Mouse (Mus musculus) bone marrow, adult 2 months (tissue): Measurements from ENCODE around the gene Sox6. TPM values are rescaled to one million over a fixed set of nuclear protein-coding genes. Genes with fewer than 3 reads are reported as not detected.
A peak's percentile ranks its signal among the peaks of the same experiment; 100 is the strongest.

Source experiments
- H3K27ac ChIP-seq: fragments of 200-500 bp; 2 replicates; pipeline ENCODE4 v1.5.1; 2012; ENCODE audit warnings: low read depth, mild to moderate bottlenecking, control low read depth, inconsistent platforms, low read length; ENCODE audit not compliant: control insufficient read depth, poor library complexity, insufficient read depth
- H3K4me1 ChIP-seq: fragments of 200-500 bp; 2 replicates; pipeline ENCODE4 v1.6.1; 2011; ENCODE audit warnings: low read length; ENCODE audit not compliant: control insufficient read depth, insufficient read depth
- H3K4me3 ChIP-seq: fragments of 200-500 bp; replicated peaks from 2 replicates; pipeline ENCODE3; 2011; ENCODE audit warnings: mild to moderate bottlenecking, low read depth, low read length, control low read depth; ENCODE audit not compliant: control insufficient read depth
- CTCF ChIP-seq: fragments of 200-500 bp; IDR thresholded peaks from 2 replicates; pipeline ENCODE4 v1.5.1; 2011; ENCODE audit warnings: low read length, control low read depth; ENCODE audit not compliant: control insufficient read depth, insufficient read depth
- POLR2A ChIP-seq: fragments of 200-500 bp; IDR thresholded peaks from 2 replicates; pipeline ENCODE4 v1.6.1; 2011; ENCODE audit warnings: low read depth, mild to moderate bottlenecking, control low read depth, low read length, borderline replicate concordance; ENCODE audit not compliant: control insufficient read depth
- WGBS: fragments of 180-500 bp; shearing (Covaris S2); methylation state at CpG from one replicate; pipeline ENCODE4 v1.1.7; 2018; 5-methylcytosine and 5-hydroxymethylcytosine counted together
- polyA plus RNA-seq: library from polyadenylated mRNA; stranded (reverse); fragments of >200 nt; gene quantifications from 2 replicates; pipeline ENCODE4 v1.2.4, GENCODE M21; 2011; ENCODE audit warnings: low replicate concordance; ENCODE audit not compliant: missing spikeins, insufficient read depth, insufficient read length

Sox6 gene
- polyA plus RNA-seq, 1 experiment: 33.0 TPM

- H3K27ac ChIP-seq: no peak overlapping the region
- WGBS: 73% methylated on average over 9 of the region's 9 CpGs
- H3K4me3 ChIP-seq: no peak overlapping the region
- no peaks in the 10 kb centered on the region for H3K4me1 ChIP-seq
- TF ChIP-seq CTCF: no peak
- TF ChIP-seq POLR2A: no peak
These were observed 171.7 kb downstream of the Sox6 start for GRCm38 (mm10) chr7:115866698-115867500.

- H3K27ac ChIP-seq: no peak overlapping the region
- 65% methylated on average over 9 of the region's 9 CpGs for WGBS
- TF ChIP-seq CTCF (no peak), POLR2A (no peak)
- H3K4me3 ChIP-seq: no peak overlapping the region
- H3K4me1 ChIP-seq: no peaks in the 10 kb centered on the region
These were observed 172.5 kb downstream of the Sox6 start for GRCm38 (mm10) chr7:115865979-115866697.

- no peak overlapping the region for H3K27ac ChIP-seq
- no peak overlapping the region for H3K4me3 ChIP-seq
- H3K4me1 ChIP-seq: no peaks in the 10 kb centered on the region
- WGBS: 92% methylated on average over 6 of the region's 6 CpGs
- TF ChIP-seq POLR2A (no peak), CTCF (no peak)
These were observed 173.4 kb downstream of the Sox6 start for GRCm38 (mm10) chr7:115865231-115865630.

GRCm38 (mm10) chr7:115864411-115864810, 174.2 kb downstream of the Sox6 start:
- 51% methylated on average over 2 of the region's 2 CpGs for WGBS
- Histone ChIP-seq H3K4me3 (no peak overlapping the region), H3K4me1 (no peaks in the 10 kb centered on the region), H3K27ac (no peak overlapping the region)
- TF ChIP-seq POLR2A (no peak), CTCF (no peak)

- TF ChIP-seq POLR2A (no peak), CTCF (no peak)
- H3K4me1 ChIP-seq: no peaks in the 10 kb centered on the region; the same call in 1 of the 2 replicates
- H3K4me3 ChIP-seq: no peak overlapping the region
- no peak overlapping the region for H3K27ac ChIP-seq
- 76% methylated on average over 9 of the region's 9 CpGs for WGBS
These were observed 178.8 kb downstream of the Sox6 start for GRCm38 (mm10) chr7:115859691-115860401.

- H3K4me1 ChIP-seq: no peaks in the 10 kb centered on the region; the same call in 1 of the 2 replicates
- WGBS: 90% methylated on average over 4 of the region's 4 CpGs
- no peak overlapping the region for H3K4me3 ChIP-seq
- H3K27ac ChIP-seq: no peak overlapping the region
- TF ChIP-seq POLR2A (no peak), CTCF (no peak)
These were observed 187.5 kb downstream of the Sox6 start for GRCm38 (mm10) chr7:115851131-115851530.

- WGBS: 55% methylated on average over 4 of the region's 4 CpGs
- no peak for TF ChIP-seq CTCF
- TF ChIP-seq POLR2A: no peak
- H3K4me3 ChIP-seq: peak overlapping the region; percentile 59
- H3K4me1 ChIP-seq: no peaks in the 10 kb centered on the region; the same call in 1 of the 2 replicates
- H3K27ac ChIP-seq: peak overlapping the region; percentile 69; the same call in 1 of the 2 replicates
These were observed 192.7 kb downstream of the Sox6 start for GRCm38 (mm10) chr7:115845791-115846366.

GRCm38 (mm10) chr7:115844910-115845309, 193.7 kb downstream of the Sox6 start:
- 50% methylated on average over 3 of the region's 3 CpGs for WGBS
- TF ChIP-seq POLR2A (no peak), CTCF (no peak)
- Histone ChIP-seq H3K27ac (no peak overlapping the region), H3K4me3 (peak overlapping the region; percentile 56), H3K4me1 (no peaks in the 10 kb centered on the region; the same call in 1 of the 2 replicates)
